Mouse (Mus musculus) embryonic facial prominence, embryonic 15.5 days (tissue): ENCODE measurements around the gene Pik3cd. TPM values are rescaled to one million over a fixed set of nuclear protein-coding genes. Genes with fewer than 3 reads are reported as not detected.

Source experiments
- ATAC-seq: fragments of 200-750 bp; cut with Nextera tagmentation; 2 replicates; pipeline ENCODE4 v1.8.0; 2017; ENCODE audit warnings: low read depth, moderate TSS enrichment; ENCODE audit not compliant: insufficient number of reproducible peaks, low FRiP score, low TSS enrichment
- H3K27ac ChIP-seq: fragments of 300-500 bp; sonication (generic); replicated peaks from 2 replicates; pipeline ENCODE4 v1.5.1; 2015; ENCODE audit warnings: mild to moderate bottlenecking, inconsistent platforms
- H3K27me3 ChIP-seq: fragments of 300-500 bp; sonication (generic); 2 replicates; pipeline ENCODE4 v1.6.1; 2015; ENCODE audit warnings: inconsistent platforms
- H3K36me3 ChIP-seq: fragments of 300-500 bp; sonication (generic); 2 replicates; pipeline ENCODE4 v1.6.1; 2015; ENCODE audit warnings: mild to moderate bottlenecking, inconsistent platforms
- H3K4me1 ChIP-seq: fragments of 300-500 bp; sonication (generic); 2 replicates; pipeline ENCODE4 v1.6.1; 2015; ENCODE audit warnings: inconsistent platforms
- H3K4me2 ChIP-seq: fragments of 300-500 bp; sonication (generic); replicated peaks from 2 replicates; pipeline ENCODE4 v1.6.1; 2015; ENCODE audit warnings: mild to moderate bottlenecking, inconsistent platforms
- H3K4me3 ChIP-seq: fragments of 300-500 bp; sonication (generic); replicated peaks from 2 replicates; pipeline ENCODE4 v1.5.1; 2015; ENCODE audit warnings: mild to moderate bottlenecking, inconsistent platforms
- H3K9ac ChIP-seq: fragments of 300-500 bp; sonication (generic); 2 replicates; pipeline ENCODE4 v1.6.1; 2015; ENCODE audit warnings: inconsistent platforms
- H3K9me3 ChIP-seq: fragments of 300-500 bp; sonication (generic); replicated peaks from 2 replicates; pipeline ENCODE4 v1.6.1; 2016; ENCODE audit warnings: inconsistent platforms
- WGBS: fragments of 180-500 bp; shearing (Covaris S2); methylation state at CpG from one replicate; pipeline ENCODE4 v1.1.7; 2015; 5-methylcytosine and 5-hydroxymethylcytosine counted together
- polyA plus RNA-seq: library from polyadenylated mRNA; unstranded; fragments of >200 nt; fragmentation: Nextera tagmentation; extraction: Ambion mirVana; gene quantifications from 2 replicates; pipeline ENCODE4 v1.2.1, GENCODE M21; 2015

Pik3cd gene
- polyA plus RNA-seq, 1 experiment from 2014 or later, result 5.9 TPM

- Histone ChIP-seq H3K9me3 (no peaks in the 10 kb centered on the region), H3K27me3 (no peaks in the 10 kb centered on the region), H3K9ac (no peak overlapping the region), H3K36me3 (peaks cover 76% of the 10 kb centered on the region), H3K4me2 (no peak overlapping the region), H3K4me1 (peaks cover 5% of the 10 kb centered on the region; the same call in 1 of the 2 replicates), H3K27ac (no peak overlapping the region), H3K4me3 (no peak overlapping the region)
- ATAC-seq, result no peak
- WGBS, result 43% methylated on average over 8 of the region's 8 CpGs
Measured at GRCm38 (mm10) chr4:149641400-149641799, 61.0 kb downstream of the Pik3cd start.

DNA sequence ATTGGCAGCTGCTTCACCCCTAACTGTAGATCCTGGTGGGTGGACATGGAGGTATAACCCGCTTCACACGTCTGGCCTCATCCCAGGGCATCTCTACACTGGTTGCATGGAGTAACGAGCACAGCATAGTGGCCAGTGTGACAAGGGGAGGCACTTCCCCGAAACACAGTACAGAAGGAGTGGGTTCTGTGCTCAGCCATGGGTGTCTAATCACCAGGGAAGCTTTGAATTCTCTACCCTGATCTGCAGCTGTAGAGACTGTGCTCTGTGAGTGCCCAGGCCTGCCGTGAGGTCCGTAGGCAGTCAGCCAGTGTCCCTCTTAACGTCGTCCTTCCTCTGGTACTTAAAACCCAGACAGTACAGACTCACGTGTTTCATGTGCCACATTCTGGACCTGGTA, 61.5 kb downstream of the Pik3cd start:
- H3K4me1 ChIP-seq, result peaks cover 5% of the 10 kb centered on the region; the same call in 1 of the 2 replicates
- ATAC-seq, result no peak
- H3K27ac ChIP-seq, result no peak overlapping the region
- H3K36me3 ChIP-seq, result peaks cover 76% of the 10 kb centered on the region
- no peaks in the 10 kb centered on the region for H3K27me3 ChIP-seq
- no peak overlapping the region for H3K9ac ChIP-seq
- WGBS, result 68% methylated on average over 9 of the region's 9 CpGs
- H3K4me2 ChIP-seq, result no peak overlapping the region
- H3K4me3 ChIP-seq, result no peak overlapping the region
- no peaks in the 10 kb centered on the region for H3K9me3 ChIP-seq

- peaks cover 77% of the 10 kb centered on the region for H3K36me3 ChIP-seq
Measured at GRCm38 (mm10) chr4:149637942-149638341, 64.4 kb downstream of the Pik3cd start.

GRCm38 (mm10) chr4:149635915-149636415, 66.4 kb downstream of the Pik3cd start:
- no peak for ATAC-seq
- Histone ChIP-seq H3K4me2 (no peak overlapping the region), H3K4me3 (no peak overlapping the region), H3K9me3 (no peaks in the 10 kb centered on the region), H3K4me1 (no peaks in the 10 kb centered on the region), H3K27ac (no peak overlapping the region), H3K9ac (no peak overlapping the region), H3K27me3 (no peaks in the 10 kb centered on the region), H3K36me3 (peaks cover 74% of the 10 kb centered on the region)
- WGBS, result 89% methylated on average over 8 of the region's 8 CpGs

More at GRCm38 (mm10) chr4:149637942-149638341, 64.4 kb downstream of the Pik3cd start:
- Histone ChIP-seq H3K9me3 (no peaks in the 10 kb centered on the region), H3K9ac (no peak overlapping the region), H3K27me3 (no peaks in the 10 kb centered on the region), H3K4me1 (peaks cover 5% of the 10 kb centered on the region; the same call in 1 of the 2 replicates), H3K4me3 (no peak overlapping the region), H3K27ac (no peak overlapping the region), H3K4me2 (no peak overlapping the region)
- WGBS, result 87% methylated on average over 7 of the region's 7 CpGs
- ATAC-seq, result no peak

DNA sequence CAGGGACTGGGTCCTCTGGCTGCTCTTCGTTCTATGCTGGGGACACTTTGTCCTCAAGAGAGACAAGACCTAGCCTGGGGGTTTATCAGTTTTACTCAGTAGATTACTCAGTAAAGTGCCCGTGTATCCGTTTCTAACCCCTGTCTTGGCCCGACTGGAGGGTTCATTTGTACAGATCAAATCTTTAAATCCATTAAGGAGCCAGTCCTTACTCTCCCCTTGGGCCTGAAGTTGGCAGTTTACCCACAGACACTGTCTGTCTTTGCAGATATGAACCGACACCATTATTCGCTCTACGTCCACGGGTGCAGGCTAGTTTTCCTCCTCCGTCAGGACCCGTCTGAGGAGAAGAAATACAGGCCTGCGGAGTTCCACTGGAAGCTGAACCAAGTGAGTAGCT, 67.4 kb downstream of the Pik3cd start:
- no peaks in the 10 kb centered on the region for H3K9me3 ChIP-seq
- no peak overlapping the region for H3K27ac ChIP-seq
- H3K4me3 ChIP-seq, result no peak overlapping the region
- no peak overlapping the region for H3K9ac ChIP-seq
- H3K36me3 ChIP-seq, result peaks cover 75% of the 10 kb centered on the region
- no peak overlapping the region for H3K4me2 ChIP-seq
- ATAC-seq, result no peak
- H3K27me3 ChIP-seq, result no peaks in the 10 kb centered on the region
- no peaks in the 10 kb centered on the region for H3K4me1 ChIP-seq
- WGBS, result 92% methylated on average over 11 of the region's 11 CpGs

DNA sequence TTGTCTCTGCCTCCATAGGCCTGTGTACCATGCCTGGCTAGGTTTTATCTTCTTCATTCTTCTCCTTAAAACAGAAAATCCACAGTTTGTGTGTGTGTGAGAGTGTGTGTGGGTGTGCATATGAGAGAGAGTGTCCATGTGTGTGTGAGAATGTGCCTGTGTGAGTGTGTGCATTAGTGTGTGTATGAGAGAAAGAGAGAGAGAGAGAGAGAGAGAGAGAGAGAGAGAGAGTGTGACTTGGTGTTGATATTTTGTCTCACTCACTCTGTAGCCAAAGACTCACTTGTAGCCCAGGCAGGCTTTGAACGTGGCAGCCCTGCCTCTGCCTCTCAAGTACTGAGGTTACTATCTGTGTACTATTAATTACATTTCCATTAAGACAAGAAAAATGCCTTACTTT, 68.2 kb downstream of the Pik3cd start:
- Histone ChIP-seq H3K9me3 (no peaks in the 10 kb centered on the region), H3K4me3 (no peak overlapping the region), H3K27me3 (no peaks in the 10 kb centered on the region), H3K4me2 (no peak overlapping the region), H3K36me3 (peaks cover 73% of the 10 kb centered on the region), H3K4me1 (no peaks in the 10 kb centered on the region), H3K9ac (no peak overlapping the region), H3K27ac (no peak overlapping the region)
- WGBS, result 80% methylated on average over 1 of the region's 1 CpGs
- ATAC-seq, result no peak

GRCm38 (mm10) chr4:149632670-149633307, 69.6 kb downstream of the Pik3cd start:
- Histone ChIP-seq H3K36me3 (peaks cover 64% of the 10 kb centered on the region), H3K4me1 (no peaks in the 10 kb centered on the region), H3K27ac (no peak overlapping the region), H3K9ac (no peak overlapping the region), H3K9me3 (no peaks in the 10 kb centered on the region), H3K4me2 (no peak overlapping the region), H3K27me3 (no peaks in the 10 kb centered on the region), H3K4me3 (no peak overlapping the region)
- WGBS, result 76% methylated on average over 9 of the region's 9 CpGs
- ATAC-seq, result no peak

DNA sequence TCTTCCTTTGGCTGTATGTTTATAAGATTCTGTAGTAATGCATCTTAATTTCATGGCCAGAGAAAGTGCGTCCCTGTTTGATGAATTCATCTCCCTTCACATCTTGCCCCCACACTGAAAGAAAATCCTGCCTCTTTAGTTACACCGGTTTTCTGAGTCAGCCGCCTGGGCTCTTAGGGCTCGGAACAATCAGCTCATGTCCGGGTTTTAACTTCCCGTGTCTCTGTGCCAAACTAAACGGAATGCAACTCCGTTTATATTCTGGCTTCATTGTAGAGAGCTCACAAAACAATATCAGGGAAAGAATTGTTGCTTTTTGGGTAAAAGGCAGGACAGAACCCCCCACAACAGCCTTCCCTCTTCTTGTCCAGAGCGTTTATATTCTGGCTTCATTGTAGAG, 73.6 kb downstream of the Pik3cd start:
- peaks cover 41% of the 10 kb centered on the region for H3K36me3 ChIP-seq
- H3K9me3 ChIP-seq, result no peaks in the 10 kb centered on the region
- no peak overlapping the region for H3K27ac ChIP-seq
- no peak overlapping the region for H3K4me3 ChIP-seq
- H3K4me2 ChIP-seq, result no peak overlapping the region
- H3K27me3 ChIP-seq, result no peaks in the 10 kb centered on the region
- H3K4me1 ChIP-seq, result no peaks in the 10 kb centered on the region
- WGBS, result 63% methylated on average over 9 of the region's 9 CpGs
- ATAC-seq, result no peak
- H3K9ac ChIP-seq, result no peak overlapping the region

GRCm38 (mm10) chr4:149628372-149628771, 74.0 kb downstream of the Pik3cd start:
- H3K27ac ChIP-seq, result no peak overlapping the region
- peaks cover 37% of the 10 kb centered on the region for H3K36me3 ChIP-seq
- no peaks in the 10 kb centered on the region for H3K9me3 ChIP-seq
- no peak overlapping the region for H3K9ac ChIP-seq
- no peak overlapping the region for H3K4me3 ChIP-seq
- H3K4me1 ChIP-seq, result no peaks in the 10 kb centered on the region
- H3K27me3 ChIP-seq, result no peaks in the 10 kb centered on the region
- no peak for ATAC-seq
- no peak overlapping the region for H3K4me2 ChIP-seq
- WGBS, result 68% methylated on average over 10 of the region's 10 CpGs

GRCm38 (mm10) chr4:149626809-149627208, 75.6 kb downstream of the Pik3cd start:
- WGBS, result 75% methylated on average over 17 of the region's 17 CpGs
- Histone ChIP-seq H3K4me3 (no peak overlapping the region), H3K27me3 (no peaks in the 10 kb centered on the region)

DNA sequence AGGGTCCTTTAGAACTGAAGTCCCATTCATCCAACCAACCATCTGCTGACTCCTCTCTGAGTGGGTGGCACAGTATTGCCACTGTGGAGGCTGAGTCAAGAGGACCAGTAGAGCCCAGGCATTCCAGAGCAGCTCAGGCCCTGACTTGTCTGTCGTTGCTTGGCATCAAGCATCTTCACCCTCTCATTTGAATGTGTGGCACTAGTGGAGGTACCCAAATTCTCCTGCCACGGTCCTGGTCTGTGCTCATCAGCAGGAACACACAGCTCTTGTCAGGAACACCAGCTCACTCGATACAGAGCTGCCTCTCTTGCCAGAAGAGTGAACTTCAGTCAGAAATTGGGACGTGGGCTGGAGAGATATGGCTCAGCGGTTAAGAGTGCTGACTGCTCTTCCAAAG, 78.7 kb downstream of the Pik3cd start:
- no peak overlapping the region for H3K4me2 ChIP-seq
- H3K27me3 ChIP-seq, result no peaks in the 10 kb centered on the region
- H3K27ac ChIP-seq, result no peak overlapping the region
- H3K36me3 ChIP-seq, result peaks cover 7% of the 10 kb centered on the region; the same call in 1 of the 2 replicates
- H3K4me1 ChIP-seq, result no peaks in the 10 kb centered on the region
- H3K9ac ChIP-seq, result no peak overlapping the region
- ATAC-seq, result no peak
- WGBS, result 80% methylated on average over 5 of the region's 5 CpGs
- H3K9me3 ChIP-seq, result no peaks in the 10 kb centered on the region
- H3K4me3 ChIP-seq, result no peak overlapping the region

More at GRCm38 (mm10) chr4:149626809-149627208, 75.6 kb downstream of the Pik3cd start:
- Histone ChIP-seq H3K9me3 (no peaks in the 10 kb centered on the region), H3K27ac (no peak overlapping the region), H3K4me2 (no peak overlapping the region), H3K9ac (no peak overlapping the region), H3K36me3 (peaks cover 26% of the 10 kb centered on the region), H3K4me1 (no peaks in the 10 kb centered on the region)
- ATAC-seq, result no peak

- Histone ChIP-seq H3K4me2 (no peak overlapping the region), H3K9ac (no peak overlapping the region), H3K4me1 (no peaks in the 10 kb centered on the region), H3K27ac (no peak overlapping the region), H3K36me3 (0 out of 2 replicates have a peak, but pooled peaks cover 5% of the 10 kb centered on the region), H3K9me3 (no peaks in the 10 kb centered on the region), H3K4me3 (no peak overlapping the region), H3K27me3 (no peaks in the 10 kb centered on the region)
- ATAC-seq, result no peak
- 63% methylated on average over 4 of the region's 4 CpGs for WGBS
Measured at GRCm38 (mm10) chr4:149621286-149621685, 81.1 kb downstream of the Pik3cd start.
